Mouse (Mus musculus): ENCODE results near the gene Chrdl2. TPM values are rescaled to one million over a fixed set of nuclear protein-coding genes. Genes with fewer than 3 reads are reported as not detected.

Gene Chrdl2
- total RNA-seq, 2 experiments from 2014 or later = 0.32 TPM; not detected in 1

Other genes with a start within 250 kb of the Chrdl2 start
- not detected for gene Olfr521, start 242.7 kb upstream of the Chrdl2 start, total RNA-seq (2021)
- 1 to 10 TPM; 2.5 to 3.2 TPM for gene Neu3, start 177.8 kb upstream of the Chrdl2 start, total RNA-seq (2021)
- gene Xrra1, start 147.1 kb upstream of the Chrdl2 start, total RNA-seq (2021) = under 1 TPM; 0.97 TPM
- 10 to 100 TPM; 81.7 to 94.3 TPM for gene Spcs2, start 142.7 kb upstream of the Chrdl2 start, total RNA-seq (2021)
- gene Rnf169, start 25.7 kb upstream of the Chrdl2 start, total RNA-seq (2021) = 10 to 100 TPM; 39.3 to 52.1 TPM
- gene Pold3, start 115.4 kb downstream of the Chrdl2 start, total RNA-seq (2021) = 10 to 100 TPM; 25.7 to 31.7 TPM
- 1 to 10 TPM; 4.3 to 5.5 TPM for gene Lipt2, start 153.1 kb downstream of the Chrdl2 start, total RNA-seq (2021)
- not detected for gene Kcne3, start 170.3 kb downstream of the Chrdl2 start, total RNA-seq (2021)
- 100 to 1,000 TPM; 465 to 490 TPM for gene Pgm2l1, start 221.2 kb downstream of the Chrdl2 start, total RNA-seq (2021)

Measured in left cerebral cortex, postnatal 14 days (tissue).